Mouse (Mus musculus) MEL (cell line): ENCODE measurements around the gene Hoxb8. TPM values are rescaled to one million over a fixed set of nuclear protein-coding genes. Genes with fewer than 3 reads are reported as not detected.

Source experiments
- DNase-seq: peaks from one replicate; pipeline ENCODE4 v3.0.0; 2011; ENCODE audit warnings: low read depth, low spot score
- H3K27ac ChIP-seq: 2 replicates; pipeline ENCODE4 v1.5.1; 2012; ENCODE audit warnings: low read depth, mild to moderate bottlenecking, control low read depth, low read length, moderate library complexity; ENCODE audit not compliant: control insufficient read depth
- H3K27me3 ChIP-seq, 2 experiments: fragments of 150-350 bp in 1 of 2; sonication (generic) in 1 of 2; 2 replicates each; pipeline ENCODE4 v1.6.1; 2012; ENCODE audit warnings: low read length in 2 of 2, mild to moderate bottlenecking in 2 of 2, improper control_type of control experiment in 1 of 2, moderate library complexity in 1 of 2; ENCODE audit not compliant: insufficient read depth in 2 of 2, control insufficient read depth in 1 of 2
- H3K36me3 ChIP-seq, 2 experiments: 2 replicates each; pipeline ENCODE4 v1.6.1; 2012 to 2014; ENCODE audit warnings: low read length in 2 of 2, improper control_type of control experiment in 1 of 2, inconsistent platforms in 1 of 2, mild to moderate bottlenecking in 1 of 2; ENCODE audit not compliant: insufficient read depth in 2 of 2, control insufficient read depth in 1 of 2
- H3K4me1 ChIP-seq, 2 experiments: fragments of 150-350 bp in 1 of 2; sonication (generic) in 1 of 2; 2 replicates each; pipeline ENCODE4 v1.6.1; 2012; ENCODE audit warnings: low read length in 2 of 2, improper control_type of control experiment in 1 of 2, mild to moderate bottlenecking in 1 of 2; ENCODE audit not compliant: insufficient read depth in 2 of 2, control insufficient read depth in 1 of 2
- H3K4me3 ChIP-seq, 2 experiments: fragments of 150-350 bp in 1 of 2; sonication (generic) in 1 of 2; 2 replicates each; pipeline ENCODE4 v1.5.1; 2012; ENCODE audit warnings: low read depth in 2 of 2, low read length in 2 of 2, mild to moderate bottlenecking in 2 of 2, moderate library complexity in 2 of 2, control low read depth in 1 of 2, improper control_type of control experiment in 1 of 2; ENCODE audit not compliant: control insufficient read depth in 1 of 2, insufficient read depth in 1 of 2
- H3K79me2 ChIP-seq: 2 replicates; pipeline ENCODE4 v1.6.1; 2012; ENCODE audit warnings: mild to moderate bottlenecking, low read length, moderate library complexity; ENCODE audit not compliant: control insufficient read depth, poor library complexity, insufficient read depth
- H3K9ac ChIP-seq: 2 replicates; pipeline ENCODE4 v1.6.1; 2012; ENCODE audit warnings: low read depth, mild to moderate bottlenecking, control low read depth, low read length, moderate library complexity; ENCODE audit not compliant: control insufficient read depth, poor library complexity, severe bottlenecking
- H3K9me3 ChIP-seq: fragments of 150-350 bp; sonication (generic); replicated peaks from 2 replicates; pipeline ENCODE4 v1.6.1; 2012; ENCODE audit warnings: mild to moderate bottlenecking, low read length, improper control_type of control experiment, moderate library complexity; ENCODE audit not compliant: insufficient read depth
- BHLHE40 ChIP-seq: IDR thresholded peaks from 2 replicates; pipeline ENCODE4 v1.6.1; 2012; ENCODE audit warnings: low read depth, mild to moderate bottlenecking, inconsistent platforms, low read length, improper control_type of control experiment, borderline replicate concordance
- CHD2 ChIP-seq: IDR thresholded peaks from 2 replicates; pipeline ENCODE4 v1.6.1; 2011; ENCODE audit warnings: low read length, improper control_type of control experiment
- CTCF ChIP-seq, 3 experiments: IDR thresholded peaks in 2 of 3; conservative IDR thresholded peaks in 1 of 3; 2 replicates each; pipeline ENCODE4 v1.5.1; 2011 to 2012; ENCODE audit warnings: low read length in 3 of 3, low read depth in 2 of 3, mild to moderate bottlenecking in 2 of 3, improper control_type of control experiment in 1 of 3, inconsistent platforms in 1 of 3, mixed read lengths in 1 of 3, moderate library complexity in 1 of 3; ENCODE audit not compliant: control insufficient read depth in 1 of 3, insufficient read depth in 1 of 3, poor library complexity in 1 of 3, severe bottlenecking in 1 of 3
- E2F4 ChIP-seq: IDR thresholded peaks from 2 replicates; pipeline ENCODE4 v1.6.1; 2011; ENCODE audit warnings: low read depth, low read length, improper control_type of control experiment, borderline replicate concordance
- ELF1 ChIP-seq: IDR thresholded peaks from 2 replicates; pipeline ENCODE4 v1.6.1; 2014; ENCODE audit warnings: low read depth, mild to moderate bottlenecking, inconsistent platforms, low read length, improper control_type of control experiment, moderate library complexity
- EP300 ChIP-seq, 2 experiments: IDR thresholded peaks; 2 replicates each; pipeline ENCODE4 v1.6.1; 2011; ENCODE audit warnings: improper control_type of control experiment in 2 of 2, low read length in 2 of 2, low read depth in 1 of 2, mild to moderate bottlenecking in 1 of 2
- ETS1 ChIP-seq: IDR thresholded peaks from 2 replicates; pipeline ENCODE4 v1.6.1; 2012; ENCODE audit warnings: low read depth, mild to moderate bottlenecking, inconsistent platforms, low read length, improper control_type of control experiment, moderate library complexity
- GABPA ChIP-seq: IDR thresholded peaks from 2 replicates; pipeline ENCODE4 v1.6.1; 2012; ENCODE audit warnings: low read depth, mild to moderate bottlenecking, inconsistent platforms, low read length, improper control_type of control experiment, moderate library complexity
- GATA1 ChIP-seq: IDR thresholded peaks from 2 replicates; pipeline ENCODE4 v1.6.1; 2011; ENCODE audit warnings: low read depth, low read length, improper control_type of control experiment
- JUND ChIP-seq: IDR thresholded peaks from 2 replicates; pipeline ENCODE4 v1.6.1; 2011; ENCODE audit warnings: low read depth, mild to moderate bottlenecking, improper control_type of control experiment, low read length
- MAFK ChIP-seq: IDR thresholded peaks from 2 replicates; pipeline ENCODE4 v1.6.1; 2011; ENCODE audit warnings: low read depth, mild to moderate bottlenecking, low read length, improper control_type of control experiment, borderline replicate concordance
- MAX ChIP-seq: IDR thresholded peaks from 2 replicates; pipeline ENCODE4 v1.6.1; 2011; ENCODE audit warnings: low read length, improper control_type of control experiment
- MXI1 ChIP-seq: IDR thresholded peaks from 2 replicates; pipeline ENCODE4 v1.6.1; 2011; ENCODE audit warnings: mild to moderate bottlenecking, low read depth, low read length, improper control_type of control experiment
- MYB ChIP-seq: IDR thresholded peaks from 2 replicates; pipeline ENCODE4 v1.6.1; 2011; ENCODE audit warnings: mild to moderate bottlenecking, low read depth, low read length, improper control_type of control experiment
- MYC ChIP-seq: IDR thresholded peaks from 2 replicates; pipeline ENCODE4 v1.6.1; 2011; ENCODE audit warnings: low read depth, mild to moderate bottlenecking, low read length, improper control_type of control experiment, moderate library complexity
- NELFE ChIP-seq: IDR thresholded peaks from 2 replicates; pipeline ENCODE4 v1.6.1; 2011; ENCODE audit warnings: low read depth, low read length, improper control_type of control experiment
- NRF1 ChIP-seq: IDR thresholded peaks from 2 replicates; pipeline ENCODE4 v1.6.1; 2014; ENCODE audit warnings: low read depth, mild to moderate bottlenecking, inconsistent platforms, low read length, improper control_type of control experiment, moderate library complexity; ENCODE audit not compliant: poor library complexity, insufficient read depth, severe bottlenecking
- POLR2AphosphoS2 ChIP-seq: IDR thresholded peaks from 2 replicates; pipeline ENCODE4 v1.6.1; 2011; ENCODE audit warnings: low read length, improper control_type of control experiment
- RAD21 ChIP-seq: IDR thresholded peaks from 2 replicates; pipeline ENCODE4 v1.6.1; 2011; ENCODE audit warnings: mild to moderate bottlenecking, low read depth, low read length, improper control_type of control experiment
- RCOR1 ChIP-seq: IDR thresholded peaks from 2 replicates; pipeline ENCODE4 v1.6.1; 2012; ENCODE audit warnings: low read depth, mild to moderate bottlenecking, inconsistent platforms, low read length, improper control_type of control experiment
- SMC3 ChIP-seq: IDR thresholded peaks from 2 replicates; pipeline ENCODE4 v1.6.1; 2011; ENCODE audit warnings: low read depth, low read length, improper control_type of control experiment
- TAL1 ChIP-seq: IDR thresholded peaks from 2 replicates; pipeline ENCODE4 v1.6.1; 2012; ENCODE audit warnings: mild to moderate bottlenecking, inconsistent platforms, low read length, moderate library complexity, mixed read lengths
- TBP ChIP-seq: IDR thresholded peaks from 2 replicates; pipeline ENCODE4 v1.8.0; 2011; ENCODE audit warnings: low read depth, low read length, improper control_type of control experiment
- UBTF ChIP-seq: IDR thresholded peaks from 2 replicates; pipeline ENCODE4 v1.6.1; 2012; ENCODE audit warnings: low read depth, mild to moderate bottlenecking, inconsistent platforms, low read length, improper control_type of control experiment, moderate library complexity, borderline replicate concordance; ENCODE audit not compliant: insufficient read depth
- USF1 ChIP-seq: IDR thresholded peaks from 2 replicates; pipeline ENCODE4 v1.6.1; 2014; ENCODE audit warnings: low read depth, mild to moderate bottlenecking, inconsistent platforms, low read length, improper control_type of control experiment, moderate library complexity
- ZNF384 ChIP-seq: IDR thresholded peaks from 2 replicates; pipeline ENCODE4 v1.6.1; 2012; ENCODE audit warnings: low read depth, mild to moderate bottlenecking, inconsistent platforms, low read length, improper control_type of control experiment
- polyA plus RNA-seq, 2 experiments: library from polyadenylated mRNA; stranded (reverse) in 1 of 2; unstranded in 1 of 2; fragments of >175 nt in 1 of 2; fragments of >200 nt in 1 of 2; gene quantifications; 2 replicates each; pipeline versions ENCODE4 v1.2.1 to v1.2.4; 2012; ENCODE audit warnings: low replicate concordance in 2 of 2, low read depth in 1 of 2; ENCODE audit not compliant: insufficient read length in 2 of 2, insufficient read depth in 1 of 2, missing spikeins in 1 of 2
- total RNA-seq: library from RNA; depleted of rRNA; stranded (reverse); fragments of 300-350 nt; gene quantifications from 2 replicates; pipeline ENCODE4 v1.2.3, GENCODE M21; 2012

Gene Hoxb8
- total and polyA plus RNA-seq, 3 experiments: not detected

DNA sequence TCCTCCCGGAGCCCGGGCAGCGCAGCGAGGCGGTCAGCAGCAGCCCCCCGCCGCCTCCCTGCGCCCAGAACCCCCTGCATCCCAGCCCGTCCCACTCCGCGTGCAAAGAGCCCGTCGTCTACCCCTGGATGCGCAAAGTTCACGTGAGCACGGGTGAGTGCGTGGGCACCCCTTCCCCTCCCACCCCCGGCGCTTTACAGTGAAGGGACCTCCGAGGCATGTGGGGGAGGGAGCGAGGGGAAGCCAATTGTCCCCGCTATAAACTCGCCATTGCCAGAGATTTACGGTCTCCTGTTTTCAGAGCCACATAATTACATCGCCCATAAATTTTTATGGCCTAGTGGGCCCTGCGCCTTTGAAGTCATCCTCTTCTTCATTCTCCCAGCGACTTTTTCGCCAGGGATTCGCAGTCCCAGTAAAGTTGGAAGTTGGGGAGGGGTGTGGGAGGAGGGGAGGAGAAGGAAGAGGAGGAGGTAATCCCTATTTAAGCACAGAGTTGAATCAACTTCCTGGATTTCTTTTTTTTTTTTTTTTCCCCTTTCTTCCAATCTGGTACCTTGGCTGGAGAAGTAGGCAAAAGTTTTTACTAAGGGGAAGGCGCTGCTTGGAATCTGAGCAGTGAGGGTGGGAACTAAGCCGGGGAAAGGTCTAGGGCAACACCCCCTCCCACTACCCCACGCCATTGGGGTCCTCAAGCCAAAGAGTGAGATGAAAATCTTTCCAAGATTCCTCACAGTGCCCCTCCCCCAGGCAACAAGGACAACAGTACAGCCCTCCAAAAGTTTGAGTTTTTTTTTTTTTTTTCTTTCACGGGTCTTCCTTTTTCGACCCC lies 37.6 kb downstream of the Hoxb8 start:
- Histone ChIP-seq H3K9ac (no peak overlapping the region), H3K4me1 (no peaks in the 10 kb centered on the region), H3K9me3 (no peaks in the 10 kb centered on the region), H3K27ac (no peak overlapping the region), H3K79me2 (no peaks in the 10 kb centered on the region), H3K36me3 (no peaks in the 10 kb centered on the region), H3K27me3 (peaks cover 3 to 5% of the 10 kb centered on the region in 2 experiments), H3K4me3 (no peak overlapping the region)
- DNase-seq: no peak
- TF ChIP-seq NRF1: no peak
- TF ChIP-seq TBP: no peak
- no peak for TF ChIP-seq MAFK
- TF ChIP-seq ELF1: no peak
- no peak for TF ChIP-seq EP300 (IDR thresholded peaks at IDR 0.05; ENCODE audit: low read depth in 1 of 2, low read length in 2 of 2)

DNA sequence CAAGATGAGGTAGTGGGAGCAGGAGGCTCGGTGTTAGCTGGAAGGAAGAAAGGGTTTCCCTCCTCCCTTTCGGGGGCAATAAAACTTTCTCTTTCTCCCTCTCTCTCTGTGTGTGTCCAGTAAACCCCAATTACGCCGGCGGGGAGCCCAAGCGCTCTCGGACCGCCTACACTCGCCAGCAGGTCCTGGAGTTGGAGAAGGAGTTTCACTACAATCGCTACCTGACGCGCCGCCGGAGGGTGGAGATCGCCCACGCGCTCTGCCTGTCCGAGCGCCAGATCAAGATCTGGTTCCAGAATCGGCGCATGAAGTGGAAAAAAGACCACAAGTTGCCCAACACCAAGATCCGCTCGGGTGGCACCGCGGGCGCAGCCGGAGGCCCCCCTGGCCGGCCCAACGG lies 38.2 kb downstream of the Hoxb8 start:
- Histone ChIP-seq H3K27ac (no peak overlapping the region), H3K4me3 (no peak overlapping the region)

DNA sequence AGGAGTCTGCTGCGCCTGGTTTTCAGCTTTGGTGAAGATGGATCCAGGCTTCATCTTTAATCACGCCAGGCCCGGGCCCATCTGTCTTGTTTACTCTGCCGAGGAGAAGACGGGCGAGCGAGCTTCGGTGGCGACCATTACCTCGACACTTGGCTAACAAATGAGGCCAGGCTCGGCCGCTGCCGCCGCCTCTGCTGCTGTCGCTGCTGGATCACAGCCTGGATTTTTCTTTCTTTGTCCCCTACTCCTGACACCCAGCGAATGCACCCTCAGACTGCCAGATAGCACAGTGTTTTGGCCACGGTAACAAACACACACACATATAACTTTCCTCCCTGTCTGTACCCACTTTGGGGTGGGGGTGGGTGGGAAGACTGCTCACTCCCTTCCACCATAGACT lies 39.0 kb downstream of the Hoxb8 start:
- H3K27me3 ChIP-seq: peaks cover 3 to 5% of the 10 kb centered on the region in 2 experiments; a peak in 3 of 4 replicates
- H3K36me3 ChIP-seq: no peaks in the 10 kb centered on the region
- TF ChIP-seq MYC: no peak
- no peak for TF ChIP-seq MAX
- TF ChIP-seq CHD2: no peak
- no peak for TF ChIP-seq GABPA
- no peak for TF ChIP-seq RAD21
- TF ChIP-seq TAL1: no peak
- TF ChIP-seq JUND: no peak
- TF ChIP-seq E2F4: no peak
- no peak for TF ChIP-seq TBP
- no peak overlapping the region for H3K4me3 ChIP-seq
- no peaks in the 10 kb centered on the region for H3K79me2 ChIP-seq
- H3K4me1 ChIP-seq: no peaks in the 10 kb centered on the region
- DNase-seq: no peak
- no peaks in the 10 kb centered on the region for H3K9me3 ChIP-seq
- H3K27ac ChIP-seq: no peak overlapping the region
- no peak overlapping the region for H3K9ac ChIP-seq

More for the DNA sequence above, 38.2 kb downstream of the Hoxb8 start:
- Histone ChIP-seq H3K27me3 (peaks cover 3 to 5% of the 10 kb centered on the region in 2 experiments; a peak in 3 of 4 replicates), H3K9me3 (no peaks in the 10 kb centered on the region), H3K4me1 (no peaks in the 10 kb centered on the region), H3K79me2 (no peaks in the 10 kb centered on the region), H3K36me3 (no peaks in the 10 kb centered on the region), H3K9ac (no peak overlapping the region)
- no peak for DNase-seq
- TF ChIP-seq MAFK (no peak), CTCF (IDR thresholded peaks at IDR 0.05 in 2 of 3, conservative IDR thresholded peaks at IDR 0.05 in 1 of 3; ENCODE audit: control insufficient read depth in 1 of 3, insufficient read depth in 1 of 3, low read depth in 2 of 3, low read length in 3 of 3, poor library complexity in 1 of 3, severe bottlenecking in 1 of 3) (no peak), EP300 (IDR thresholded peaks at IDR 0.05; ENCODE audit: low read depth in 1 of 2, low read length in 2 of 2) (no peak), ETS1 (no peak), RAD21 (no peak), UBTF (no peak), TAL1 (no peak), NELFE (no peak), USF1 (no peak), ZNF384 (no peak), POLR2AphosphoS2 (no peak), E2F4 (no peak), SMC3 (no peak), RCOR1 (no peak), MYB (no peak), MXI1 (no peak), GATA1 (no peak), TBP (no peak), BHLHE40 (no peak)
